Comparison of ENCODE assay signal across 8 mouse cellular contexts in the genomic region with DNA sequence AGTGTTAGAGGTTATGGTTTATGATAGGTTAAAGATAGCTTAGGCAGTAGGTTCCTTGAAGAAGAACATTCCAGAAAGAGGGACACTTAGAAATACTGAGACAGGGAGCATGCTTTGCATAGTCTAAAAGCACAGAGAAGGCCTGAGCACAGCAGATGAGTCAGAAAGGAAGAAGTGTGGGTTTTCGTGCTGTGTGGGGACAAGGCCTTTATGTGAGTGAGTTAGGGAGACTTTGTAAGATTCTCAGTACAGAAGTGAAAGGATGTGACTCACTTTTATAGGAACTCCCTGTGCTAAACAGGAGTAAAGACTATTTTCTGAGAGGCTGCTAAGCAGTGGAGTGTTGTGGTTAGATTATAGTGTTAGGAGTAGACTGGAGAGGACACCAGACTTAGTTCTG. TPM values are rescaled to one million over a fixed set of nuclear protein-coding genes. Genes with fewer than 3 reads are reported as not detected.
DNase-seq lines count a peak whose midpoint lies in the region; ATAC-seq lines count a peak whose summit lies in the region.

No protein-coding gene starts in this region.

- H3K9ac ChIP-seq in embryonic facial prominence, embryonic 11.5 days (replicated peaks; ENCODE audit: low read length), result peak overlapping the region; percentile 7; the same call in 1 of the 2 replicates
- no peak overlapping the region for H3K9ac ChIP-seq in hindbrain, embryonic 15.5 days

- no peak overlapping the region for H3K27ac ChIP-seq in embryonic facial prominence, embryonic 11.5 days (replicated peaks; ENCODE audit: low read depth, low read length)
- H3K27ac ChIP-seq in hindbrain, embryonic 15.5 days (replicated peaks), result no peak overlapping the region

- H3K4me1 ChIP-seq in embryonic facial prominence, embryonic 11.5 days (ENCODE audit: control insufficient read depth, insufficient read depth, low read length), result no peaks in the 10 kb centered on the region
- peaks cover 16% of the 10 kb centered on the region; the same call in 1 of the 2 replicates for H3K4me1 ChIP-seq in hindbrain, embryonic 15.5 days (replicated peaks)
- peaks cover 28% of the 10 kb centered on the region for H3K4me1 ChIP-seq in megakaryocyte, embryonic 14.5 days

- ATAC-seq in embryonic facial prominence, embryonic 11.5 days (replicated peaks; ENCODE audit: insufficient number of reproducible peaks, low FRiP score, low TSS enrichment, low read depth), result no peak
- no peak for ATAC-seq in hindbrain, embryonic 15.5 days (ENCODE audit: low FRiP score, low read depth)

- 59% methylated on average over 1 of the region's 1 CpGs for WGBS in embryonic facial prominence, embryonic 11.5 days
- 26% methylated on average over 1 of the region's 1 CpGs for WGBS in hindbrain, embryonic 15.5 days

- no peaks in the 10 kb centered on the region for H3K27me3 ChIP-seq in embryonic facial prominence, embryonic 11.5 days (ENCODE audit: control insufficient read depth, insufficient read depth, low read length)
- H3K27me3 ChIP-seq in hindbrain, embryonic 15.5 days, result no peaks in the 10 kb centered on the region
- no peaks in the 10 kb centered on the region for H3K27me3 ChIP-seq in megakaryocyte, embryonic 14.5 days (replicated peaks)

- H3K36me3 ChIP-seq in embryonic facial prominence, embryonic 11.5 days (replicated peaks; ENCODE audit: control insufficient read depth, insufficient read depth, low read depth, low read length), result no peaks in the 10 kb centered on the region
- no peaks in the 10 kb centered on the region for H3K36me3 ChIP-seq in hindbrain, embryonic 15.5 days
- peaks cover 13% of the 10 kb centered on the region for H3K36me3 ChIP-seq in megakaryocyte, embryonic 14.5 days (replicated peaks; ENCODE audit: low read length)

- H3K4me3 ChIP-seq in embryonic facial prominence, embryonic 11.5 days (ENCODE audit: low read depth, low read length), result no peak overlapping the region
- H3K4me3 ChIP-seq in hindbrain, embryonic 15.5 days, result peak overlapping the region; percentile 91
- peak overlapping the region; percentile 96 for H3K4me3 ChIP-seq in megakaryocyte, embryonic 14.5 days (replicated peaks)

- H3K9me3 ChIP-seq in embryonic facial prominence, embryonic 11.5 days (replicated peaks; ENCODE audit: control insufficient read depth, low read length), result no peaks in the 10 kb centered on the region
- no peaks in the 10 kb centered on the region for H3K9me3 ChIP-seq in hindbrain, embryonic 15.5 days
- no peaks in the 10 kb centered on the region for H3K9me3 ChIP-seq in megakaryocyte, embryonic 14.5 days

- DNase-seq in cerebellum, adult 8-10 months, result peak; percentile 8
- no peak for DNase-seq in cerebellum, adult 11 months
- DNase-seq in right cerebral cortex, adult 18-20 months, result peak; percentile 77
- DNase-seq in right cerebral cortex, postnatal 14 days, result no peak
- no peak for DNase-seq in embryonic facial prominence, embryonic 11.5 days (ENCODE audit: low spot score)
- no peak for DNase-seq in urinary bladder, postnatal 4 days (ENCODE audit: low spot score in 2 of 2)

- H3K4me2 ChIP-seq in embryonic facial prominence, embryonic 11.5 days (ENCODE audit: low read depth, low read length), result 0 out of 2 replicates have a peak overlapping the region, but pooled peaks have one; percentile 11
- H3K4me2 ChIP-seq in hindbrain, embryonic 15.5 days, result peak overlapping the region; percentile 67

RNA-seq across cellular contexts. Expression of gene Cetn4, which starts 0.9 kb away (rescaled TPM):
- 1.8 and 2.2 TPM in 2 replicates for polyA plus RNA-seq in embryonic facial prominence, embryonic 11.5 days (2014; fragmentation: Nextera tagmentation; extraction: Ambion mirVana)
- polyA plus RNA-seq in hindbrain, embryonic 15.5 days (2015; fragmentation: Nextera tagmentation; extraction: Ambion mirVana), result 2.5 and 3.0 TPM in 2 replicates
- 7.8 TPM in 1 of 2 replicates, not detected in the other for polyA plus RNA-seq in megakaryocyte, embryonic 14.5 days (2012; ENCODE audit: insufficient read depth, low replicate concordance)

RNA-seq across cellular contexts. Expression of gene Bbs12, which starts 1.0 kb away (rescaled TPM):
- polyA plus RNA-seq in embryonic facial prominence, embryonic 11.5 days (2014; fragmentation: Nextera tagmentation; extraction: Ambion mirVana), result 10.7 and 11.6 TPM in 2 replicates
- 4.9 and 5.8 TPM in 2 replicates for polyA plus RNA-seq in hindbrain, embryonic 15.5 days (2015; fragmentation: Nextera tagmentation; extraction: Ambion mirVana)
- not detected in 2 replicates for polyA plus RNA-seq in megakaryocyte, embryonic 14.5 days (2012; ENCODE audit: insufficient read depth, low replicate concordance)

RNA-seq across cellular contexts. Expression of gene Fgf2, which starts 34.8 kb away (rescaled TPM):
- polyA plus RNA-seq in embryonic facial prominence, embryonic 11.5 days (2014; fragmentation: Nextera tagmentation; extraction: Ambion mirVana), result 1.3 and 1.6 TPM in 2 replicates
- 0.35 and 1.2 TPM in 2 replicates for polyA plus RNA-seq in hindbrain, embryonic 15.5 days (2015; fragmentation: Nextera tagmentation; extraction: Ambion mirVana)
- not detected in 2 replicates for polyA plus RNA-seq in megakaryocyte, embryonic 14.5 days (2012; ENCODE audit: insufficient read depth, low replicate concordance)

Comparison
In these comparisons a context has a peak if more than half of its experiments do, and no peak if none do; other contexts are left out.
1. DNase-seq: peak in cerebellum, adult 8-10 months (single experiment) and right cerebral cortex, adult 18-20 months (single experiment); none in cerebellum, adult 11 months (single experiment), right cerebral cortex, postnatal 14 days (single experiment), embryonic facial prominence, embryonic 11.5 days (single experiment) and urinary bladder, postnatal 4 days (0 of 2).